Mouse (Mus musculus): ENCODE measurements around the gene Cdca8.
"Not testable (repeated sequence)": the region's sequence is repeated elsewhere in the genome, so short reads cannot be mapped to it uniquely, and the experiment has no call there.

Gene Cdca8

DNA sequence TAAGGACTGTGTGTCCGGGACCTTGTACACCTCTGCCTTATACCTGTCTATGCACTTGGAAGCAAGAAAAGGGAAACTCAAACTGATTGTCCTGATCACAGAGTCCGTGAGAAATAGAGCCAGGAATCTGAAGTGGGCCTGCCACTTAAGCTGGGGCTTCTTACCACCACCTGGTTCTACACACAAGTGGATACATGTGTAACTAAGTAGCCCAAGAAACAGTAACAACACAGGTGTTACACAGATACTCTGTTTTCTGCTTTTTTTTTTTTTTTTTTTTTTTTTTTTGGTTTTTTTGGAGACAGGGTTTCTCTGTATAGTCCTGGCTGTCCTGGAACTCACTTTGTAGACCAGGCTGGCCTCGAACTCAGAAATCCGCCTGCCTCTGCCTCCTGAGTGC, at the start of gene Cdca8:
Gene Cdca8 (minus strand): TSS at position 101 of the 400 bp plus-strand sequence.
- not testable (repeated sequence) for DNase-seq (ENCODE audit: low spot score)

DNA sequence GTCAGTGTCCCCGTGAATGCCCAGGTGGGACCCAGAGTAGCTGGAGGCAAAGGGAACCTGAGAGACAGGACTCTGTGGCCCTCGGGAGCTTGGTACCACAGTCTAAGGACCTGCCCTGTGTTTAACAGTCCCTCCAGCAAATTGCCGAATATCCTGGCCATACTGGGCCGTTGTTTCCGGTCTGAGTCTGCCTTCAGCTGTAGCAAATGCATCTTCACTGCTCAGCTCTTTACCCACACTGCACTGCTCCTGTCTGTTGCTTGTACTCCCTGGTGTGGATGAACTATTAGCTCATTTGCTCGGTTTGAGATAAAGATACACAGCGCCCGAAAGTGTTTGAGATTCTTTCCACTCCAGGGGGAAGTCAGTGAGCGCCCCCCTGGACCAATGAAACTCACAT, 49.3 kb upstream of the Cdca8 start:
- DNase-seq (ENCODE audit: low spot score): no peak

DNA sequence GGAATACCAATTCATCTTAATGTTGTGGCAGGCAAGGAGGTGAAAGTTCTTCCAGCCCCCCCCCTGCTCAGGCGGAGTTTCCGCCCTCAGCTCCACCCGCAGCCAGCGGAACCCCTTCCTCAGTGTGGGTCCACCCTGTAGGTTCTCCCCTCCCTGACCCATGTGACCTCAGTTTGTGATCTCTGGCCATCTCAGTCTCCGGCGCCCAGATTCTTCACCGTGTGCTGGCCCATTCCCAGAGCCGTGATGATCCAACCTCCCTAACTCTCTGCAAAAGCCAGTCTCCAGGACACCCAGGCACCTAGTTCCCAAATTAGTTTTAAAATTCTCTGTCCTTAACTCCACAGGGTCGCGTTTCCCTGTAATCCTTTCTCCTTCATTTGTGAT, 48.6 kb upstream of the Cdca8 start:
- no peak for DNase-seq (ENCODE audit: low spot score)

DNA sequence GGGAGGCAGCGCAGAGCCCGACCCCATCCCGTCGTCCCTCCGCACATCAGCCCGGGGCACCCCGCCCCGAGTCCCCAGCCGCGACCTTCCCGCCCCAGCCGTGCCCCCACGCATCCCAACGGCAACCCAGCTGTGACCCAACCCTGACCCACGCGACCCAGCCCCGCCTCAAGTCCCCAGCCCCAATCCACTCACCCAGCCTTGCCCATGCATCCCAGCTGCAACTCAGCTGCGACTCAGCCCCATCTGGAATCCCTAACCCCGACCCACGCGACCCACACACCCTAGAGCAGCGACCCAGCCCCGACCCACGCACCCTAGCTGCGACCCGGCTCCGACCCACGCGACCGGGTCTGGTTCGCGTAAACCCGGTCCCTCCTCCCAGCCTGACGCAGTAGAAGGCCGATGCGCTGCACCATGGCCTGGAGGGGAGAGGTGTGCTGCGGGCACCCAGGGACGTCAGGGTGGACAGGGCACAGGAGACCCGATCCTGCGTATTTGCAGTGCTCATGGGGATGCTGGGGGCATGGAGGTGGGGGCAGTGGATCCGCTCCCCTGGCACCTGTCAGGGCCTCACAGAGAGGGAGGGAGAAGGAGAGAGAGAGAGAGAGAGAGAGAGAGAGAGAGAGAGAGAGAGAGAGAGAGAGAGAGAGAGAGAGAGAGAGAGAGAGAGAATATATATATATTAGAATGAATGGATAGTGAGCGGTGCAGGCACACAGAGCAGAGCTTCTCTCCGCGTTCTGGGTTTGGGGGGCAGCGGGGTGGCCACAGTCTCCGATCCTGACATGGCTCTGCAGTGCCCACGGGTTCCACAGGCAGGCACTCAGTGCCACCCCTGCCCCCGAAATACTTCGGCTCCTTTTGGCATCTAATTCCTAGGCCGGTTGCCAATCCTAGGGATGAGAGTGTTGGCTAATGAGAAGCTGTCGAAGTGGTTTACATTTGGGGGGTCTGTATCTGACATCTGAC, 47.9 kb upstream of the Cdca8 start:
- no peak for DNase-seq (ENCODE audit: low spot score)

DNA sequence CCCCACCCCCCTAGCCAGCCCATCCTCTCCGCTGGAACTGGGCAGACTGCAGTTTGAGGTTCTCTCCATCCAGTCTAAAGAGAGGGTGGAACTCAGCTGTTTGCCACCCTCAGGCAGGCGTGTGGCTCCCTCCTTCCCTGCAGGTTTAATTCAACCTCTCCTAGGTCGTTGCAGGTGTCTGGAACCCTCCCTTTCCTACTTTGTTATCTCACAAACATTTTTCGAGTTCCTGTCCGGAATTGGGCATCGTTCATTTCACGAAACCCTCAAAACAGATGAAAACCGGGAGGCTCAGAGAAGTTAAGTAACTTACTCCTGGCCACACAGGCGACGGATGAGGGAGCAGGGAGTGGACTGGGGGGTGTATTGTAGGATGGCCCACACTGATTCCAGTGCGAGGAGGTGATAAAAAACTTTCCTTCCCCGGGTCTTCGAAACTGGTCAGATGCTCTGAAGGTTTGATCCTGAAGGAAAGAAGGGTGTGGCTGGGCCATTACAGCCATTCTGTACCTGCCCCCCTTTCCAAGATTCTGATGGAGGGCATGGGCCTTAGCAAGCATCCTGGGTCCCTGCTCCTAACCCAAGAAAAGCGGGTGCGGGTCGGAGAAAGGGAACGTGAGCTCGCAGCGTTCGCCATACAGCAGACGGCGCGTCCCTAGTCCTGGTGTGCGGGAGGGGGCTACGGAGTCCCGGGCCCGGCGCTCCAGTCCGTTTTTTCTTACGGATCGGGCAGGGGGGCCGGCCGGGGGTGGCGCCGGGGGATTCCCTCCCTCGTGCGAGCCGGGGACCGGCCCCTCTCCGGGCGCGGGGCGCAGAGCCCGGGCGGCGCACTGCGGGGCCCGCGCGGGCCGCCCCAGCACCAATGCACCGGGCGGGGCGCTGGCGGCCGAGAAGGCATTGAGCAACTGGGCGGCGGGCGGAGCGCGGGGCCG, 46.8 kb upstream of the Cdca8 start, which contains the start of gene Rspo1:
Gene Rspo1 (plus strand): TSS at position 760 of the 932 bp plus-strand sequence.
- DNase-seq (ENCODE audit: low spot score): no peak

DNA sequence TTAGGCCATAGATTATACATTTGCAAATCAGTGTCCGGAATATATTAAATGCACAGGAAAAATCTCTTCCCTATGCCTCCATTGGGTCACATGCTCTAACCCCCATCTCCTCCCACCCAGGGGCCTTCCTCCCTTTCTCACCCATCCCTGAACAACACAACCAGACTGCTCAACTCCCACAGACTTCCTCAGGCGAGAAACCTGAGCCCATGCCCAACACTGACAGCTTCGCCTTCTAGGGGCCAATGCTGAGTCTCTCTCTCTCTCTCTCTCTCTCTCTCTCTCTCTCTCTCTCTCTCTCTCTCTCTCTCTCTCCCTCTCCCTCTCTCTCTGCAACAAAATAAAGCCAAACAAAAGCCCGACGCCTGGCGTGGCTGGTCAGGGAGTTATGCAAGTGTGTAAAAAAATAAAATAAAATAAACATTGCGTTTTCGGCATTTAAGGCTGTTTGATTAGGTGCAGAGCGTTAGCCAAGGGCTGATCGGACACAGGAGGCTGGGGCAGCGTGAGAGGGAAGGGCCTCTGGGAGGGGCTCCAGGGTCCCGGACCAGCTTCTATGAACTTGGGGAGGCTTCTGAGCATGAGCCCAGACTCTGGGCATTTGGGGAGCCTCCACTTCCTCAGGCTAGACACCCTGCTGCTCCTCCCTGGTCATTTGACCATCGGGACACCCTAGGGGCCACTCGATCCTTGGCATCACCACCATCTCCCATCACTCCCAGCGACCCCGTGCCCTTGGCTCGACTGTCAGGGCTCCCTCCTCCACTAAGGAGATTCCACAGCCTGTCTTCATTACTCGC, 46.0 kb upstream of the Cdca8 start:
- DNase-seq (ENCODE audit: low spot score): no peak

DNA sequence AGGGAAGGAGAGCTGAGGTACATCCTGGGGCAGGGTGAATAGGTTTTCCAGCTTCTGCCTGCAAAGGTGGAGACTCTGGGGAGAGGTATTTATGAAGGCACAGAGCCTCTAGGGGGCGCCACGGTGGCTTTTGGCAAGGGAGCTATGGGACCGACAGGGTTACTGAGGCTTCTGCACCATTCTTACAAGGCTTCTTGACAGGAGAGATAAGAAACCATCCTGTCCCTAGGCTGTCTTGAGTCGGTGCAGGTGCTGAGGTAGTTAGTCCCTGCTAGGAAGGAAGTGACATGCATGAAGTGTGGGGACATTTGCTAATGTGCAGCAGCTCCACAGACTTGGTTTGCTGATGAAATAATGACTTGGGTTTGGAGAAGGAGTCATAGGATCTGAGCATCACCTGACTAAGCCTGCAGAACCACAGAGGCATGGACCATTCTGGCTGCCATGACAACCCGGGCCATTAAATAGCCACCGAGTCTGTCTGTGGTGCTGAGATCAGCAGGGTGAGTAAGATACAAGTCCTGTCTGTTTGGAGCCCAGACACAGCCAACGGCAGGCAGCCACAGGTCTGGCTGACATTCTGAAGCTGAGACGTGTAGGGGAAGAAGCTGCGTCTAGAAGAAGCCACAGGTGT, 44.9 kb upstream of the Cdca8 start:
- DNase-seq (ENCODE audit: low spot score): no peak

DNA sequence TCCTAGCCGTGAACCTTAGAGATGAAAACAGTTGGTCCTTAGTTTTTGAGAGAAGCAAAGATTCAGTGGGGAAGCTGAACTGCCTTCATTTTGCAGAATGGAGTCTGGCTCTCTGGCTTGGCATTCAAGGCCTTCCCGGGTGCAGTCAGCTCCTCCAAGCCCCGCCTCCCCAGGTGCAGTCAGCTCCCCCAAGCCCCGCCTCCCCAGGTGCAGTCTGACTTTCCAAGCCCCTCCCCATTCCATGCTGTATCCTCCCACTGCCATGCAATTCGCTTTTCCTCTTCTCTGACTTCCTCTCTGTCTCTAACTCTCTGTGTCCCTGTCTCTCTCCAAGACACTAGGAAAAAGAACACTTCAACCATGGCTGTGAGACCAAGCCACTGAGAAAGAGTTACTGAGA, 39.1 kb upstream of the Cdca8 start:
- DNase-seq (ENCODE audit: low spot score): no peak

DNA sequence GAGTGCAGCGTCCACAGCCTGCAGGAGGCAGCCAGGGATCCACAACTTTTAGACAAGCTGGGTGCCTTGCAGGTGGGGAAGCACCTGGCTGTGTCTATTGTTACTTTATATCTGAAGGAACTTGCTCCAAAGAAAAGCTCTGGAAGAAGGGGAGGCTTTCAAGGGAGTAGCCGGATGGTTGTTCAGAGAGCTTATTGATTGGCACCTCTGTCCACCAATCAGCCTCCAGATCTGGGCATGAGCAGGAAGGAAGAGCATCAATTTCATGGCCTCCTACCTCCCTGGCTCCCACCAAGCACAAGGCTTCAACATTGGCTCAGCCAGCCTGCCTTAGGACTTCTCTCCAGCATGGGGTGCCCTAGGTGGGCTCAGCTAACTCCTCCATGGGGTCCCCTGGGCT, 34.2 kb upstream of the Cdca8 start:
- no peak for DNase-seq (ENCODE audit: low spot score)

DNA sequence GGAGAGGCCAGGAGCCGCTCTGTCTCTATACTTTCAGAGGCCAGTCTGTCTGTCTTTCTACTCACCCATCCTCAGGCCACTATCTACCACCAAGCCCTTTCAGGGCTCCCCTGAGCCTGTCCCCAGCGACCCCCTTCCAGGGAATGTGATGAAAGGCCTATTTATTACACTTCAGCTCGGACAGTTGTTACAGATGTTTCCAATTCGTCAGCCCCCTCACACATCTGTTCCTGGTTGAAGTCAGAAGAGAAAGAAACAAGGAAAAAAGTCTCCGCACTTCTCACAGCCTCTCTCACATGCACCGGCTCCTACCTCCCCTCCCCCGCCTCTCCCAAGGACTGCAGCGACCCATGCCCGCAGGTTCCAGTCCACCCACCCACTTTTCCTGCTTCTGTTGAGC, 33.2 kb upstream of the Cdca8 start:
- no peak for DNase-seq (ENCODE audit: low spot score)

DNA sequence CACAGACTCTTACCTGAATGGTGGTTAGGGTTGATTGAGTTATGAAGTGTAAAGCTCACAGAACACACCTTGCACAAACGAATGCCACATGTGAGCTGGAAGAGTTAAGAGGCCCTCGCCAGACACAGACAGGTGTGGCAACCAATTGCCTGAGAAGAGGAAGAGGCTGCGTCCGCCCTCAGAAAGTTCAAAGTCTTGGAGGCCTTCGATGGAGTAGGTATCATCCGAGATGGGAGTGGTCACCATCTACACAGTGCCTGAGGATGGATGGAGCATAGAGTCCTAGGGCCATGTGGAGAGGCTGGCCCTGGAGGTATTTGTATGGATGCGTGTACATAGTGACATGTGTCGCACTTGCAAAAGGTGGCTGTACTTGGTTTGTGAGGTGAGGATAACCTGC, 32.0 kb upstream of the Cdca8 start:
- DNase-seq (ENCODE audit: low spot score): no peak

DNA sequence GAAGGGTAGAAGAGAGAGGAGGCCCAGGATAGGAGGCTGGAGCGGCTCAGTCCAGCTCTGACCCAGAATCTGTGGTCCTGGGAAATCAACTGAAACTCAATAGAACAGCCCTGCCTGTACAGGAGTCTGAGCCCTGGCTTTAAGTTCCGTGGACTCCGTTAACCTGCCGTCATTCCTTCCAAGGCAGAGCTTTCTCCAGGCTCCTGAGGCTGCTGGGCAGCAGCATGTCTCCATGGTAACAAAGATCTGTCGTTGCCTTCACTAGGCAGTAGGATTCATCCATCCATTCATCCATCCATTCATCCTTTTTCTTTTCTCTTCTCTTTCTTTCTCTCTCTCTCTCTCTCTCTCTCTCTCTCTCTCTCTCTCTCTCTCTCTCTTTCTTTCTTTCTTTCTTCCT, 31.6 kb upstream of the Cdca8 start:
- DNase-seq (ENCODE audit: low spot score): no peak

DNA sequence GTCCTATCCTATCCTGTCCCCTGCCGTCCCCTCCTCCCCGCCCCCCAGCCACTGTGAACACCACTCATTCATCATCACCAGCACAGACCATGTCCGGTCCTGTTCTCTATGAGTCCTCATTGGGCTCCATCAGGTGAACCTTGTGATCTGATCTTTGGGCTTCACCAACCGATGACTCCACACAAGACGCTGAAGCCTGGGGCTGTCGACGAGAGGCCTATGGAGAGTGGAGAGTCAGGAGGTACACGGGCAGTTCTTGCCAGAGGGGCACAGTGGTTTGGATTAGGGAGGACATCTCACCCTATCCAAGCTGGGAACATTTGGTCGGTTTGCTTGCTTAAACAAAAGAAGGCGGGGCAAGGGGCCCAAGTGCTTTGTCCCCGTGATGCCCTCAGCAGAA, 31.1 kb upstream of the Cdca8 start:
- no peak for DNase-seq (ENCODE audit: low spot score)

DNA sequence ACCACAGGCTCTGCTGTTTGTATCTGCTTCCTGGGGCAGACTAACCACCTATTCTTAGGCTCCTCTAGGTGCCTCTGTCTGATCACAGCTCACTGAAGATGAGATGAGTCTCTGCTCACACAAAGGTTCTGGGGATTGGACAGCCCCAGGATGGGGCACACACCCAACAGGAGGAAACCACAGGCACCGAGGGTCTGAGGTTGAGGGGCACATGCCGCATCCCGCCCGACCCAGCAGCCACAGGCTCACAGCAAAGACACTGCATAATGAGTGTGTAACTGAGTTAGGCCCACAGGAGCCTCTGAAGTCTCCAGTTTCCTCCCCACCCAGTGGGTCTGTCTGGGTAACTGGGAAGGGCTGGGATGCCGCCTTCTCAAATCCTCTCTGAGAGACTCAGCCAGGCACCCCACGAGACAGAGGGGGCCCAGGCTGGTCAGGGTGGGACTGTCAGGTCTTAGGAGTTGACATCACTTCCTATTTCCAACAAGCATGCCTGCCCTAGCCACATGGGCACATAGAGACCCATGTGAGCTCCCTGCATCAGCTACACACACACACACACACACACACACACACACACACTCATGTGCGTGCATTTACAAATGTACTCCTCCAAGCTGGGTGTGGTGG, 30.2 kb upstream of the Cdca8 start:
- no peak for DNase-seq (ENCODE audit: low spot score)

DNA sequence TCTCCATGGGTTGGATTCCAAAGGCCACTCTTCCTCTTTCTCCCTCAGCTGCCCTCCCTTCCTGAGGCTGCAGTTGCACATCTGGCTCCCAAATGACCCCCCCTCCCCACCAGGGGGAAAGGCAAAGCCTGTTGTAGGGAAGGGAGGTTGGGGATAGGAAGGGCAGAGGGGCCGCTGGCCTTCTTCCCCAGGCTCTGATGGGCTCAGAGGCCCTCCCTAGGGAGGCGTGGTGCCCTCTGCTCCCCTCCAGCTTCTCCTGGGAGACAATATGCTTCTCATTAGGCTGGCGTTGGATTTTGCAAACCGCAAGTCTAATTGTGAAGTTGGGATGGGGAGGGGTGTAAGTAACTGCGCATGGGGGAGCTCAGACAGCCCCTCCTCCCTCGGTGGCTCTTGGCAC, 29.6 kb upstream of the Cdca8 start:
- no peak for DNase-seq (ENCODE audit: low spot score)

DNA sequence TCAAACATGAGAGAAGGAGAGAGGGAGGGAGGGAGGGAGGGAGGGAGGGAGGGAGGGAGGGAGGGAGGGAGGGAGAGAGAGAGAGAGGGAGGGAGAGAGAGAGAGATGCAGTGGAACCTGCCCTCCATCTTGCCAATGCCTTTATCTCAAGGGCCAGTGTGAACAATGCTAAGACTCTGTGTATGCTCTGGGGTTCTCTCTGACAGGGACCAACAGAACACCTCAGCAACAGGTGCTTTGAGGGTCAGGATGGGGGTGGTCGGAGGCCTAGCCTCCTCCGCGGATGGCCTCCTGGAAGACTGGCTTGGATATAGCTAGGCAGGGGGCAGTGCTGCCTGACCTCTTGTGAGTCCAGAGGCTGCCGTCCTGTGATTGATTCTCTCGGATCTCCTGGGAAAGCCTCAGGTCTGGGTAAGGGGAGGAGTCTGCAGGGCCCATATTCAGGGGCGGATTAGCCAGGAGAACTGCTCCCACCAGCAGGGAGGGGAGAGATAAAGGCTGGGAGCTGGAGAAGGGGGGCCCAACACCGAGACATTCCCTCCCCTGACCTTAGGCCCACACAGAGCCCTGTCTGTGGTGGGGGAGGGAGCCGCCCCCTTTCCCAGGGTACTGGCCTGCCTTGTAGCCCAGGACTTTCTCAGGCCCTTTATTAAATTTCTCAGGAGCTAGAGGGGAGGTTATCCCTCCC, 25.9 kb upstream of the Cdca8 start:
- DNase-seq (ENCODE audit: low spot score): no peak

DNA sequence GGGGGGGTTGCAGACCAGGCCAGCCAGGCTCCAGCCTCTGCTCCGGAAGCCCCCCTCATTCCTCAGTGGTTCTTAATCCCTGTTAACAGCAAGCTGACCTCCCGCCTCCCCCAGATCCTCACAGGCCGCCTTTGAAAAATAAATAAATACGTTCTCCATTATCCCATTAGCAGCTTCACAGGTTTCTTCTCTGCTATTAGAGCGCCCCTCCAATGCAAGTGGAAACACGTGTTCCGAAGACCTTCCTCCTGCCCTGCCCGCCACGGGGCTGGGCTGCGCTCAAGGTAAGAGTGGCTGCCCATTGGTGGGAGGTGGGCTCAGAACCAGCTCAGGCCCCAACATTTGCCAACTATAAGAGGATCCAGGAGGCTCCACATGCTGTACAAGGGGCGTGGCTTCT, 23.5 kb upstream of the Cdca8 start:
- no peak for DNase-seq (ENCODE audit: low spot score)

DNA sequence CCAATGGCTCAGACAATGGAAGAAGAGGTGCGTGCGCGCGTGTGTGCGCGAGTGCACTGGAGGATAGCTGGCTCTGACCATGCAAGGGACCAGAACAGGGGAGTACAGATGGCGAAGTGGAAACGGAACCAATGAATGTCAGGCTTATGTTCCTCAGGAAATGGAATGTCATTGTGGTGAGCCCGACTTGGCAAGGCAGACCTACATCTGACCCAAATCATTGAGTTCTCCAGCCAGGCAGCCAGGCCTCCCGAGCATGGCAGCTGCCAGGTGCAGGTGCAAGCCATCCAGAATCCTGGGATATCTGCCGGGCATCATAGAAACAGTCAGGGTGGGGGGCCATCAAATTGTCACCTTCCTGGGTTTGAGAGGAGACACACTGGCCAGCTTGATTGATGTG, 21.8 kb upstream of the Cdca8 start:
- no peak for DNase-seq (ENCODE audit: low spot score)

DNA sequence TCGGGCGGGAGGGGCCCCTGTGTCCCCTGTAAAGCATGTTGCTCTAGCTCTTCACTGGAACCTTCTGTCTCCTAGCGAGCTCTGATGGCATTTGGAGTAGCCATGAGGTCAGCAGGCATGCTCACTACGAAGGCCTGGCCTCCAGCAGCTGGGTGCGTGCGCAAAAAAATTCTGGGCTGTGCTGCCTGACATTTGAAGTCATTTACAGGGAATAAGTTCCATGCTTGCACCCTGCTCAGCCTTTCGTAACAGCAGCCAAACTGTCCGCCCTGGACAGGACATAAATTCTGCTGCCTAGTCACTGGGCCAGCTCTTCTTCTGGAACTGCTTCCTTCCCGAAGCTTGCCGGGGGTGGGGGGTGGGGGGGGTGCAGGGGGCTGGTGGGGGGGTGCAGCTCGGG, 20.0 kb upstream of the Cdca8 start:
- DNase-seq (ENCODE audit: low spot score): no peak

DNA sequence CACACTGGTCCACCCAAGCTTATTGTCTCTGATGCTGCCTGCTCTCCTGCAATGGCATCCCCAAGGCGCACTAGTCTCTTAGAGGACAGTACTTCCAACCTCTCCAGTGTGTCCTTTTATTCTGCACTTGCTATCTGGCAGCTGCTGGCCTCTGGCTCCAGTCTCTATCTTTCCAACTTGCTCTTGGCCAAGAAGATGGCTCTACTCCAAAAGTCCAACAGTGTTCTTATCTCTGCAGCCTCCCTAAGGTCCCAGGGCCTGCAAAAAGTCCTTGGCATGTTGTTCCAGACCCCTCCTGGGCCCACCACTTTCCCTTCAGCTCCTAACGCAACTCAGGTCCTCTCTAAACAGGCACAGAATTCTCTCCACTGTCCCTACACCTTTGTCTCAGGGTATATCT, 18.2 kb upstream of the Cdca8 start:
- no peak for DNase-seq (ENCODE audit: low spot score)

All from layer of hippocampus, adult 11-12 months (tissue).